Mouse (Mus musculus) gastrocnemius, postnatal 25 days (tissue): ENCODE data around the gene Smurf2. TPM values are rescaled to one million over a fixed set of nuclear protein-coding genes. Genes with fewer than 3 reads are reported as not detected.
A peak's percentile ranks its signal among the peaks of the same experiment; 100 is the strongest.
"Not testable (repeated sequence)": the region's sequence is repeated elsewhere in the genome, so short reads cannot be mapped to it uniquely, and the experiment has no call there.

Experiments
- DNase-seq: peaks from one replicate; pipeline ENCODE4 v3.0.0; 2022
- total RNA-seq, 2 experiments: library from RNA; stranded (reverse); gene quantifications; 1 replicate in 1 of 2; 2 replicates in 1 of 2; pipeline ENCODE4 v1.2.3; 2021

Gene Smurf2
- total RNA-seq, 2 experiments from 2014 or later = 22.3 to 23.7 TPM

DNA sequence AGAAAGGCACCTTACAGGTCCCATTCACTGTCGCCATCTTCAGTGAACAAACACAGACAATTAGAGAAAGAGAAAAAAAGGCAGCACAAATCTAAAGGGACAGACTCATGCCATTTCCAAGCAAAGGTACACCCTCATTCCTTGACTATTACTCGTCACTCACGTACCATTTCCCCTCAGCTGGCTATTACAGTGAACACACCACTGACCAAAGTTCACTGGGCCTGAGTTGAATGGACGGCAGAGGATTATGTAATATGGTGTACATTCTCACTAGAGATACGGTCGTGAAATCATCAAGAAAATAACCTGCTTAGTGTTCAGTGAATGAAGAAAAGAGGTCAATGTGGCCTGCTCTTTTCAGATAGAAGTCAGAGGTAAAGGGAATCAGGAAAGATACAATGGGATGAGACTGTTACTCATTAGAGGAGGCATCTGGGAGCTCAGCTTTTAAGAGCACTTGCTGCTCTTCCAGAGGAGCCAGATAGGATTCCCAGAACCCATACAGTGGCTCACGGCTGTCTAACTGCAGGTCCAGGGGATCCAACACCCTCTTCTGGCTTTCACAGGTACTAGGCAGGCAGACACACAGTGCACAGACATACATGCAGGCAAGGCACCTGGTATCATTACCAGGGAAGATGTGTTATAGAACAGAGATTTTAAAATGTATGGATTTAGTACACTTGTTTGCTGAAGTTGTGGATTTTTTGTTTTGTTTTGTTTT, 107.9 kb downstream of the Smurf2 start:
- no peak for DNase-seq

DNA sequence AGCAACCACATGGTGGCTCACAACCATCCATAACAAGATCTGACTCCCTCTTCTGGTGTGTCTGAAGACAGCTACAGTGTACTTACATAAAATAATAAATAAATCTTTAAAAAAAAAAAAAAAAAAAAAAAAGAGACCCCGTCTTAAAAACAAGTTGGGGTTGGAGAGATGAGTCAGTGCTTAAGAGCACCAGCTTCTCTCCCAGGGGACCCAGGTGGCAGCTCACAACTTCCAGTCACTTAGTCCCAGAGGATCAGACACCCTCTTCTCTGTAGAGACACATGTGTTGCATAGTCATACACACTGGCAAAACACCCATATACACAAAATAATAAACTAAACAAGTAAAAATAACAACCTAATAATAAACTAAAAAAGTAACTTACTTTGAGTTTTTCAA, 113.1 kb downstream of the Smurf2 start:
- DNase-seq = not testable (repeated sequence)

DNA sequence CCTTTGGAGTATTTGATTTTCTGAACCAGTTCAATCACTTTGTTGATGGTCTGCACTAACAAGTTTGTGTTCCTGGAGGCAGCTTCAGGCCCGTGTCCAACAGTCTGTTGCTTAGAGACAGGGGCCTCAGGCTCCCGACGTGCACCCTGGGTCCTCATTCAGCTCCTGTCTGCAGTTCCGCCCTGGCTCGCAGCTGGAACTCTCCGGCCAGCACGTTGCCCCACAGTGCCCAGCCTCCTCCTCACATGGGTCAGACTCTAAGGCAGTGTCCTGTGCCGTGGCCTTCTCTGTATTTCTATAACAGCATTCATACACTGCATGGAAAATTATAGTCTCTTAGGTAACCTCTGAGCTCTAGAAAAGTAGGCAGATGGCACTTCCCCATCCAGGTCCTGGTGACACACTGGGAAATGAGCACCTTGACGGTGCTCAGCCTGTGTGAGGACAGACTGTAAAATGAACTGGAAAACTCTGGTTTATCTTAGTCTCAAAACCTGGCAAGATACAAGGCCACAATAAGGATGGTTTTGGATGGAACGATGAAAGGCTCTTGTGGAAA, 118.4 kb downstream of the Smurf2 start:
- DNase-seq = peak; percentile 13

DNA sequence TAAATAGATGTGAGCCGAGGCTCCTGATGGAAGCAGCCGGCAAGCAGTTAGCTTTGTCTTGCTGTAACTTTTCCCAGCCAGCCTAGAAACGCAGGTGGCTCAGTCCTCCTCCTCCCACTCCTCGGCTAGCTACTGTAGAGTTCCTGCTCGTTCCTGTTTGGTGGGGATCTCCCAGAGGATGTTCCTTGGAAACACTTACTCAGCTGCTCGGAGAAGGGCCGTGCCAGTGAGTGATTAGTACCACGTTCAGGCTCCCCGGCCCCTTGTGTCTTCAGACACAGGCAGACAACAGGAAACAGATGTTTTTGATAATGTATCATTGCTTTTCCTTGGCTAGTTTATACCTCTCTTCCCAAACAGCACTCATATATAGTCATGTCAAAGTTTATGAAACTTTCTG, 124.8 kb downstream of the Smurf2 start:
- DNase-seq = peak; percentile 24

DNA sequence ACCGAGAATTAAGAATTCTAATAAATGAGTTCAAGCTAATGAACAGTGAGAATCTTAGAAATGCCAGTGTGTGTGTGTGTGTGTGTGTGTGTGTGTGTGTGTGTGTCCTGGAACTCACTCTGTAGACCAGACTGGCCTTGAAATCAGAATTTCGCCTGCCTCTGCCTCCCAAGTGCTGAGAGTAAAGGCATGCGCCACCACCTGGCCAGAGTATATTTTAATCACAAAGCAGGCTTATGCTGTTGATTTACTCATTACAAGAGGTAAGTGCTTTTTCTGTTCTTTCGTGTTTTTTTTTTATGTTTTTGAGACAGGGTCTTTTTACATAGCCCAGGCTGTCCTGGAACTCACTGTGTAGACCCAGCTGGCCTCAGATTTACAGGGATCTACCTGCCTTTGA, 126.7 kb downstream of the Smurf2 start:
- DNase-seq = no peak

DNA sequence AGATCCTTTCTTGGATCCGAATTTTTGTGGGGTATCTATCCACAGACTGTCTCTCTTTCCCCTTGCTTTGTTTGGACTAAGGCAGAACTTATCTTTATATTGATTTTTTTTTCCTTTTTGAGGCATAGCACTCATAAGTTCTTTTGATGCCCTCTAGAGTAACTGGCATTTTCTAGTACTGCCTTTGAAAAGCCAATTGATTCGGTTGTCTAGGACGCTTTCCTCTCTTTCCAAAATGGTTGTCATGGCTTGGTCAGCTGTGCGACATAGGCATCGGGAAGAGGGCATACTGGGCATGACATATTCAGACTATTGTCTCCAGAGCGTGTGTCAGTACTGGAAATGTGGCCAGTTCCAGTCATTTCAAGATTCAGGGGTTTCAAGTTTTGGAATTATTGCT, 130.9 kb downstream of the Smurf2 start:
- no peak for DNase-seq

DNA sequence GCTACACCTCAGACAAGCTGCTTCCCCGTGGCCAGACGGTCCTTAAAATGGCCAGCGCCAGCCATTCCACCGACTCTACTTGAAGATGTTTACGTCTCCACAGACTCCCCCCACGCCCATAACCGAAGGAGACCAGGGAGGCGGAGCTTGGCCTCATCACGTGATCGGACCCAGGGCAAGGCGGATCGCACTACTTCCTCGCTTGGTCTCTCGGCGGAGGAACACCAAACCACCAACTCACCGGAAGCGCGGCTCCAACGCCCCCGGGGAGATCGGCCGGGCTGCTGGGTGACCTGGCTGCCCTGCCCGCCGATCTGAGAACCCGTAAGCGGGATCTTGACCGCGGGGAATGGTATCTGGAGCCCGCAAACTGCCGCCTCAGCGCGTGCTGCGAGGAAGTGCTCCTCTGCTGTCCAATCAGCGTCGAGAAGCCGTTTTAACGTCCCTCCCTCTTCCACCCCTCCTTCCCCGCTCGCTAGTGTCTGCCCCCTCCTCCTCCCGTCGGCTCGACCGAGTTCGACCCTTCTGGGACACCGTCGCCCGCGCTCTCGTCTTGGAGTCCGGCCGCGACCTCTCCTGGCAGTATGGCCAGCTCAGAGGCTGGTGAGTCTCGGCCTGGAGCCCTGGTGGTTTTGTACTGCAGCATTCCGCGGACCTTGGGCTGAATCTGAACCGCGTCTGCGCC, 131.6 kb downstream of the Smurf2 start, which contains the start of the genes Ddx5 and Cep95:
Ddx5 (minus strand) TSS at position 411 of the 685 bp plus-strand sequence.
Cep95 (plus strand) TSS at position 478 of the 685 bp plus-strand sequence.
- DNase-seq = peak; percentile 97

DNA sequence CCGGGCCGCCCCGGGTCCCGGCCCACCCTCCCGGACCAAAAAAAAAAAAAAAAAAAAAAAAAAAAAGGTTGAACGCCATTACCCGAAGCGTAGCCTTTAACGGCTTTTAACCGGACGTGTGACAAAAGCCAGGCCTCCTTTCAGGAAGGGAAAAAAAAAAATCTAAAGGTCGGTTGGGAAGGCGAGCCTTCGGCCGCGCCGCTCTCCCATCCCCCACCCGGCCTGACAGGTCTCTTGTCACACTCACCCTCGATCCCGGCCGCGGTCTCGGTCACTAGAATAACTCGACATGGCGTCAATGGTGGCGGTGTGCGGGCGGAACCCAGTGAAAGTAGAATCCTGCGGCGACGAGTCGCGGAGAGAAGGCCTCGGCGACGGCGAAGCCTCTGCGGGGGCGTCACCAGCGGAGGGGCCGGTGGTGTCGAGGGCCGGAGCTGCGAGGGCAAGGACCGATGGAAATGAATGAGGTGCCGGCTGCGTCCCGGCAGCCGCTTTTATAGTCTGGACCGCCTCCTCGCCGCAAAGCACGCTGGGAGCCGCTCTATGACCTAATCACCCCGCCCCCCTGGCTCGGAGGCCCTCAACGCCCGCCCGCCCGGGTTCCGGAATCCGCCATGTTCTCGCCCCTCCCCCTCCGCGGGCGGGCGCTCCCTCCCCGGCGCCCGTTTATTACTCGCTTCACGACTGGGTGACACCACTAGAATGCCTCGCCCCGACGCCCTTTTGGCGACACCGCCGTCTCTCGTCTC, 132.3 kb downstream of the Smurf2 start:
- peak; percentile 98 for DNase-seq

DNA sequence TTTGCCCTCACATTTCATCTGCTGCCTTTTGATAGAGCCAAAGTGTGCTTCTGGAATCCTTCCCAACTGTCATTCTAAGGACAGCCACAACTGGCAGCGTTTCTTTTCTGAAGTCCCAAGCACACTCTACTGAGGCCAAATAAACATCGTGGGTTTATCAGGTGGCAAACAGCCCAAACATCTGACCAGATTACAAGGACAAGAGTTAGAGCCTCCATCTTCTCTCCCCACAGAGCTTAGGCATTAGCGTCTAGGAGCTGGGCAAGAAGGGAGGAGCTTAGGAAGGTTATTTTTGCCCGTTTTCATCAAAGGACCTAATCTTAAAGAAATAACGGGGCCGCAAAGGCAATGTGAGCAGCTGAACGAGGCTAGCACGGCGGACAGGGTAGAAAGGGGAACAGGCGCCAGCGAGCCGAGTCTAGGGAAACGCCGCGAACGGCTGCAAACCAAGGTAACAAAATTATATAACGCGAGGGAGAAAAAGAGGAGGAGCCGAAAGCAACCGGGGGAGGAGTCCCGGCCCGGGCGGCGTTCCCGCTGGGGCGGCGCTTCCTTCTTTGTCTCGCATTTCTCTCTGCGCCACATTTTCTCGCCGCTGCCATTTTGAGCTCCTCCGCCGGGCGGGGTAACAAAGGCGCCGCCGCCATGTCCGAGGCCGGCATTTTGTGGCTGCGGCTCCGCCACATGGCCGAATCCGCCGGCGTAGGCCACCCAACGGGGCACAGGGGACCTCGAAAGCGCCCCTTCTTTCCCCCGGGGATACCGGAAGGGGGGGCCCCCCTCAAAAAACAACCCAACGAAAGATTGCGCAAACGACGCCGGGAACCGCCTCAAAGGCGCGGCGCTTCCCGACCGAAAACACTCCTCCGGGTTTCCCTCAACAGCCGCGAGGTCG, 133.1 kb downstream of the Smurf2 start:
- peak; percentile 94 for DNase-seq

DNA sequence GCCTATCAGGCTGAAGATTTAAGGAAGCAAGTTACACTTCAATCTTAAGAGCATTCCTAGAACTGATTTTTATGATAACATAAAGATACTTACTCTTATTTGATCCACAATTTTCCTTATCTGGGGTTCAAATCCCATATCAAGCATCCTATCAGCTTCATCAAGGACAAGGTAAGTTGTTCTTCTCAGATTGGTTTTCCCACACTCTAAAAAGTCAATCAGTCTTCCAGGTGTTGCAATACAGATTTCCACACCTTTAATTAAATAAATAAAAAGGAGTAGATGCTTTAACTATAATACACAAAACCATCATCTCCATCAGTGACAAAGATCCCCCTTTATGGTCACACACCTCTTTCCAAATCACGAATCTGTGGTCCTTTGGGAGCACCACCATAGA, 135.5 kb downstream of the Smurf2 start:
- no peak for DNase-seq

DNA sequence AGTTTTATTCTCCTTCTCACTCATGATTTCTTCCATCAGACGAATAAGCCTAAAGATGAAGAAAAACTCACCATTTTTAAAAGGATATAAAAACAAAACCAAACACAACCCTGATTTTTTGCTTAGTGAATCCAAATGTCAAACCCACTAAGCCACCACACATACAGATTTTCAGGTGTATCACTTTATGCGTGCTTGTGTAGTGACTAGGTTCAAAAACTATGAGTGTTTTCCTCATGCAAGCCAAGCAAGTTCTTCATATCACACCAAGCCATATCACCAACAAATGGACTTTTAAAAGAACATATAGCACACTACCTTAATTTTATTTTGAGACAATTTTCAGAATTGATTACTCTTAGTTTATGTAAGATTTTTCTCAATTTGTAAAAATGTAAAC, 136.0 kb downstream of the Smurf2 start:
- DNase-seq = no peak

DNA sequence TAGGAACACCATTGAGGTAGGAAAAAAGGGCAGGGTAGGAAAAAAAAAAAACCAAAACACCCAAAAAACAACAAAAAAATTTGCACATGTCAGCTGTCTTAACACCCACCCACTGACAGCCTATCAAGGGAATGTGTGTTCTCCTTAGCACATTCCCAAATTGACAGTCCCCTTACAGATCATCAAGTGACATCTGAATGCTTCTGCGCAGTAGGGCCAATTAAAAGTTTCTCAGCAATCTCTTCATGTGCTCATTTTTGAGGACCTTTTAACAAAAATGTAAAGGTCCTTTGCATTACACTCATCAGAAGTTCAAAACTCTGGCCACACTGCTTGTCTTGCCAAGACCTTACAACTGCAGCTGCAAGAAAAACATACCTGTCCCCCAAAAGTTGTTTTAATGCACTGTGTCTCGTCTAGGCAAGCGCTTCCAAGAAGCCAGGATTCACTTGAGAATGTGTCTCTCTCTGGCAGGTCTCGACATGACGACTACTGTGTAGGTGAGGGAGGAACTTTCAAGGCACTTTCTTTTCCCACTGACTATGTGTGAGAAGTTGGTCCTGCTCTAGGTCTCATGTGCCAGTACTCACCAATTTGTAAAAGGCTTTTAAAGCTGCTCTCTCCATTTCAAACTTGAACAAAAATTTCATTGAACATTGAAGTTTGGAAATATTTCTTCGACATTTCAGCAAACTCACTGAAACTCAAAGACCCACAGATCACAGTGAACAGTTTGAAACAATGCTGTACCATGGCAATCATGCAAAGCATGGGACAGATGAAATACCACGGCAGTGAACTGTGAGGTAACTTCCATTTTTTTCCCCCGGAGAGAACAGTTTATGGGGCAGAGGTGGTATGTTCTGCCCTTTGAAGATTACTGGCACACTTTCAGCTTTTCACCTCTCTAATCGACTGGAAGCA, 137.4 kb downstream of the Smurf2 start:
- DNase-seq = no peak

DNA sequence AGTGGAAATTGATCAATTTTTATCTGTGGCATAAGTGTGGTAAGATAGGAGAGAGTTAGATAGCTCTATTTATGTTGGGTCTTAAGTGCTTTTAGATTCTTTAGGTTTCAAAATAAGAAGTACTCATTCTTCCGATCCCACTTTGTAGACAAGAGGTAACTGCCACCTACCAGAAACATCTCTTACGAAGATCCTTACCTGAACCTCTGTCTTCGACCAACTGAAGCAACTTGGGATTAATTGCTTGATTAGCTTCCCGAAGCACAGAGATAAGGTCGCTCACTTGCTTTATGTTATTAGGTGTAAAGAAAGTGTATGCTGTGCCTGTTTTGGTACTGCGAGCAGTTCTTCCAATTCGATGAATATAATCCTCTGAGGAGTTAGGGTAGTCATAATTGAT, 138.2 kb downstream of the Smurf2 start:
- not testable (repeated sequence) for DNase-seq

DNA sequence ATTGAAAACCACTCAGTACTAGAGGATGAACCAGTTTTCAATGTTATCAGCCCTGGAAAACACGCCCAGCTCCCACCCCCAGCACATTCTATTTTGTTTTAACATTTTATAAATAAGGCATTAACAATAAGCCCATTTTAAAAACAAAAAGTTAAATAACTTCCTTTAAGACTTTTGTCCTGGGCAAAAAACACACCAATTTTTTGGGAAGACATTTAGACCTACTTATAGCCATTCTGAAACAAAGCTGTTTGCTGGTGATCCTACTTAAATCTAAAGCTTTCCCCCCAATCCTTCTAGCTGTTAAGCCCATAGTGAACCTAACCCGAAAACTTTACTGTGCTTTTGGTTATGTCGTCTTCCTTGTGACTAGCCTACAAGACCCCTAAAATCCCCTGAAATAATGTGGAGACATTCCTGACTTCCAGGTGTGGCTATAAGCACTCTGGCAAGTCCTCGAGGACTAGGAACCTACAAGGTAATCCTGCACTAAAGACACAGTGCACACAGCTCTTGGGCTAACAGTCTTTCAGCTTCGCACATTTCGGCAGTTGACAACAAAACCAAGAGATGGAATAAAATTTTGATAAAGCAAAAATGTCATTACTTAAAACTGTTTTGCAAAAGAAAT, 139.8 kb downstream of the Smurf2 start:
- no peak for DNase-seq

DNA sequence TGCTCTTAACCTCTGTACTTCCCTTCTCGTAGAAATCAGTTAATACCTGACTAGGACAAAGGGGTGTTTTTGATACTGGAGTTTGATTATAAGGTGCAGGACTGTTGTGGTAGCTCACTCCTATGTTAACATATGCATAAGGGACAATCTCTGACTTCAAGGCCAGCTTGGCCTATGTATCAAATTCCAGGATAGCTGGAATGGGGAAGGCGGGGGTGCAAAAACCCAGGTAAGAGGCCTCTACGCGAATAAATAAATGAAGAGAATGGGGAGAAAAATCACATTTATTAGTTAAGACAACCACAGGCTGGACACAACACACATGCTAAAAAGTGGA, 140.5 kb downstream of the Smurf2 start:
- DNase-seq = no peak

DNA sequence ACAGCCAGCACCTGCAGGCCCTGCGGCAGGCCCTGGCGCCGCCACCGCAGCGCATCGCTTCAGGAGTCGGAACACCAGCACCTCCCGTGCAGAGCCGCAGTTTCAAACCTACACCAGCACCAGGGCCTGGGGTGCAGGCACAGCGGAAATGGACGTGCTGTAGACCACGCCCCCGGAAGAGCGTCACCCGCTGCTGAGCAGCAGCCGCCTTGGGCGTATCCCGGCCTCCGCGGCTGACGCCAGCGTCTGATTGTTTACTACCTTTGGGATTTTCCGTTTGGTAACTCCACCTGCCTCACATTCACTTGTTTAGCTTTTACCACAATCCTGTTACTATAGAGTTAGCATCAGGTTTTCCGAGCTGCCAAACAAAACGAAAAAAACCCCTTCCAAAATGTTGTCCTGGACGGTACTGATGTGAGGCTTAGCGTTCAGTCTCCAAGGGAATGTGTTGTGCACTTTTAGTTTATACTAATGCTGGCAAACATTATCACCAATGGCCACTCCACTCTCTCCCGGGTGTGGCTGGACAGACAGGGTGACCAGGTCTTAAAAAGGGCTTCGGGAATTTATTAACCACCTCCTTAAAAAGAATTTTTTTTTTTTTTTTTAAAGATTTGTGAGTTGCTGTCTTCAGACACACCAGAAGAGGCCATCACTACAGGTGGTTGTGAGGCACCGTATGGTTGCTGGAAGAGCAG, 141.0 kb downstream of the Smurf2 start, which contains the start of gene Polg2:
Polg2 (minus strand) TSS at position 150 of the 701 bp plus-strand sequence.
- peak; percentile 90 for DNase-seq

DNA sequence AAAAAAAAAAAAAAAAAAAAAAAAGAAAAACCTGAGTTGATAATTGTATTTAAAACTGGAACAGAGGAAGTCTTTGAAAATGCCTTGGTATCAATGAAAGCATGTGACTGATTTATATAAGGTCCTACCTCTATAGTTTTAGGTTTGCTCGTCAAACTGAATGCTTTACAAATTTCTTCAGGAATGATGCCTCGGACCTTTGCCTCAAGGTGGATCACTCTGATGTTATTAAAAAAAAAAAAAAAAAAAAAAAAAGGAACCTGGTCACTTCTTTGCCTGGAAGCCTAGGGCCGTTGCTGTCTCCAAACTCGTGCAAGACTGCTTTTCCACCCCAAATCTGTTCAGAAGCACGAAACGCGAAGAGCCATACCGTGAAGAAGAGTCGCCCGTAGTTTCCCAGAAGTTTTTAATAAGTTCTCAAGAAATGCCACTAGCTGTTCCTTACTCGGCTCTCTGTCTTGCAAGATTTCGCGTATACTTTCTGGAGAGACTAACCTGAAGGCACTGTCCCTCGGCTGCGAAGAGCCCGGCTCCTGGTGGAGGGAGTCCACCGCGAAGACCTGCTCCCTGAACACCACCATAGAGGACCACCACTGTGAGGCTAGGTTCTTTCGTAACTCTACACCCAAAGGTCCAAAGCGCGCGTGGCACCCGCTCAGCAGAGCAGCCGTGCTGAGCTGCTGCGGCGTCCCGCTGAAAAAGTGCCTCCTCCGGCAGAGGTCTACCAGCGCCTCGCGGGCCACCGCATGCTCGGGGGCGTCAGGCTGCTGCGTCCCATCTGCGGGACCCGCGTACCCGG, 141.7 kb downstream of the Smurf2 start:
- no peak for DNase-seq

DNA sequence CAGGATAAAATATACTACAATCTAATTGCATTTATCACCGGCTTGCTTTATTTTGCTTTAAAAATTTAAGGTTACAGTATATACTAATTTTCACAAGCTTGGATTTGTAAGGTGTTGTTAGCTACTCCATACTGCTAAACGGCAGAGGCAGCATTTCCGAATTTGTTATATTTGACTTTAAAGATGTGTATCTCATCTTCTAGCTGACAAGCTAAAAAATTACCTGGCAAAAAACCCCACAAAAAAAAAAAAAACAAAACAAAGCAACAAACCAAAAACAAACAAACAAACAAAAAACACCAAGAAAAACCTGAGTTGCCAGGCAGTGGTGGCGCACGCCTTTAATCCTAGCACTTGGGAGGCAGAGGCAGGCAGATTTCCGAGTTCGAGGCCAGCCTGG, 142.4 kb downstream of the Smurf2 start:
- DNase-seq = no peak
